Mouse (Mus musculus): ENCODE measurements around the gene Prr9. TPM values are rescaled to one million over a fixed set of nuclear protein-coding genes. Genes with fewer than 3 reads are reported as not detected.
A peak's percentile ranks its signal among the peaks of the same experiment; 100 is the strongest.

Prr9 gene
- total and polyA plus RNA-seq, 2 experiments, result not detected

DNA sequence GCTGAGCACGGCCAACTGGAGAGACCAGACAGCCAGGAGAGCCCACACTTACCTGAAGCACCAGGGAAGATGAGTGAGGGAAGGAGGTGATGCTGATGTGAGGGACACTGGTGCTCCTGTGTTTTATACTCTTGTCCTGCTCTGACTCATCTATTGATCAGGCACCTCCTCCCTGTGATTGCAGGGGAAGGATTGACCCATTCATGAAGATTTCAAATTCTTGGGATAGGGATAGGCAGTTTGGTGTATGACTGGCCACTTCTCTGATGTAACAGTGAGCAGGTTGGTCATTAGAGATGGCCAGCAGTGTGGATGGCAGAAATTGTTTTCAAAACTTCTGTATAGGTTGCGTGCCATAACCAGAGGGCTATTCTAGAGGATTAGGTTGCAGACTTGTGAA lies 40.7 kb downstream of the Prr9 start, which contains the start of gene Lor:
Gene Lor (minus strand): TSS at position 101 of the 400 bp plus-strand sequence.
- H3K27me3 ChIP-seq (ENCODE audit: control insufficient read depth, insufficient read depth, low read length), result peaks cover 6% of the 10 kb centered on the region
- H3K79me2 ChIP-seq (ENCODE audit: control insufficient read depth, insufficient read depth, low read length), result no peaks in the 10 kb centered on the region
- TF ChIP-seq POLR2A (IDR thresholded peaks at IDR 0.05; ENCODE audit: extremely low read depth, insufficient read depth, low read length) (no peak), CTCF (IDR thresholded peaks at IDR 0.05; ENCODE audit: low read depth, low read length) (no peak)
- H3K36me3 ChIP-seq (ENCODE audit: control insufficient read depth, insufficient read depth, low read length), result no peaks in the 10 kb centered on the region
- H3K9ac ChIP-seq (ENCODE audit: low read depth, low read length), result no peak within 1 kb of the TSS
- no peak within 1 kb of the TSS for H3K27ac ChIP-seq (replicated peaks; ENCODE audit: insufficient read depth, low read depth, low read length)
- peaks cover 3% of the 10 kb centered on the region; the same call in 1 of the 2 replicates for H3K4me1 ChIP-seq (ENCODE audit: control insufficient read depth, insufficient read depth, low read length)
- no peak within 1 kb of the TSS for H3K4me3 ChIP-seq (ENCODE audit: insufficient read depth, low read depth, low read length)
- DNase-seq (ENCODE audit: extremely low read depth, low read depth, low spot score), result no peak
- 91% methylated on average over 2 of the region's 2 CpGs for WGBS

DNA sequence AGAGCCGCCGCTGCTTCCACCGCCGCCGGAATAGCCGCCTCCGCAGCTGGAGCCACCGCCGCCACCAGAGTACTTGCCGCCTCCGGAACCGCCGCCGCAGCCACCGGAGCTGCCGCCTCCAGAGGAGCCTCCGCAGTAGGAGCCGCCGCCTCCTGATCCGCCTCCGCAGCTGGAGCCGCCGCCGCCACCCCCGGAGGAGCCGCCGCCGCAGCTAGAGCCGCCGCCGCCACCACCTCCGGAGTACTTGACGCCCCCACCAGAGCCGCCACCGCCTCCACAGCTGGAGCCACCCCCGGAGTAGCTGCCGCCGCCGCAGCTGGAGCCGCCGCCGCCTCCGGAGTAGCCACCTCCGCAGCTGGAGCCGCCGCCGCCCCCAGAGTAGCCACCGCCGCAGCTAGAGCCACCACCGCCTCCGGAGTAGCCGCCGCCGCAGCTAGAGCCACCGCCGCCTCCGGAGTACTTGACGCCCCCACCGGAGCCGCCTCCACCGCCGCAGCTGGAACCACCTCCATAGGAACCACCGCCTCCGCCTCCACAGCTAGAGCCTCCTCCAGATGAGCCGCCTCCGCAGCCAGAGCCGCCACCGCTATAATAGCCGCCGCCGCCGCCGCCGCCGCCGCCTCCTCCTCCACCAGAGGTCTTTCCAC lies 42.3 kb downstream of the Prr9 start:
- Histone ChIP-seq H3K36me3 (ENCODE audit: control insufficient read depth, insufficient read depth, low read length) (no peaks in the 10 kb centered on the region), H3K79me2 (ENCODE audit: control insufficient read depth, insufficient read depth, low read length) (no peaks in the 10 kb centered on the region), H3K27me3 (ENCODE audit: control insufficient read depth, insufficient read depth, low read length) (peaks cover 6% of the 10 kb centered on the region), H3K9ac (ENCODE audit: low read depth, low read length) (peak overlapping the region; percentile 87), H3K27ac (replicated peaks; ENCODE audit: insufficient read depth, low read depth, low read length) (no peak overlapping the region; the same call in 1 of the 2 replicates), H3K4me3 (ENCODE audit: insufficient read depth, low read depth, low read length) (peak overlapping the region; percentile 79), H3K4me1 (ENCODE audit: control insufficient read depth, insufficient read depth, low read length) (peaks cover 3% of the 10 kb centered on the region; the same call in 1 of the 2 replicates)
- WGBS, result 1% methylated on average over 76 of the region's 76 CpGs
- no peak for DNase-seq (ENCODE audit: extremely low read depth, low read depth, low spot score)
- TF ChIP-seq CTCF (IDR thresholded peaks at IDR 0.05; ENCODE audit: low read depth, low read length) (no peak), POLR2A (IDR thresholded peaks at IDR 0.05; ENCODE audit: extremely low read depth, insufficient read depth, low read length) (no peak)

DNA sequence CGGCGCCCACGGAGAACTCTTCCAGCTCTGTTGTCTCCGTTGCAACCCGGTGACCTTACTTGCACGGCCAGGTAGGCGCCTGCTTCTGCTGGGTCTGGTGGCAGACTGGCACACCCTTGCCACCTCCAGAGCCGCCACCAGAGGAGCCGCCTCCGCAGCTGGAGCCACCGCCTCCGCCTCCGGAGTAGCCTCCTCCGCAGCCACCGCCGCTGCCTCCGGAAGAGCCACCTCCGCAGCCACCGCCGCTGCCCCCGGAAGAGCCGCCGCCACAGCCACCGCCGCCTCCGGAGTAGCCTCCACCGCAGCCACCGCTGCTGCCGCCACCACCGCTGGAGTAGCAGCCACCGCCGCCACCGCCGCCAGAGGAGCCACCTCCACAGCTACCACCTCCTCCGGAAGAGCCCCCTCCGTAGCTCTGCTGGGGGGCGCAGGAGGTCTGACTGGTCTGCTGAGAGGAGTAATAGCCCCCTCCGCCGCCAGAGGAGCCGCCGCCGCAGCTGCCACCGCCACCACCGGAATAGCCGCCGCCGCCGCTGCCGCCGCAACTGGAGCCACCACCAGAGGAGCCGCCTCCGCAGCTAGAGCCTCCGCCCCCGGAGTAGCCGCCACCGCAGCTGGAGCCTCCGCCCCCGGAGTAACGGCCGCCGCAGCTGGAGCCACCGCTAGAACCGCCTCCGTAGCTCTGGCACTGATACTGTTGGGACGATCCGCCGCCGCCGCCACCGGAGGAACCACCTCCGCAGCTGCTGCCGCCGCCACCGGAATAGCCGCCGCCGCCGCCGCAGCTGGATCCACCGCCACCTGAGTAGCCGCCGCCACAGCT lies 43.1 kb downstream of the Prr9 start:
- DNase-seq (ENCODE audit: extremely low read depth, low read depth, low spot score), result peak; percentile 61
- Histone ChIP-seq H3K27ac (replicated peaks; ENCODE audit: insufficient read depth, low read depth, low read length) (no peak overlapping the region; the same call in 1 of the 2 replicates), H3K27me3 (ENCODE audit: control insufficient read depth, insufficient read depth, low read length) (peaks cover 6% of the 10 kb centered on the region), H3K4me1 (ENCODE audit: control insufficient read depth, insufficient read depth, low read length) (peaks cover 3% of the 10 kb centered on the region; the same call in 1 of the 2 replicates), H3K36me3 (ENCODE audit: control insufficient read depth, insufficient read depth, low read length) (no peaks in the 10 kb centered on the region), H3K9ac (ENCODE audit: low read depth, low read length) (peak overlapping the region; percentile 87), H3K4me3 (ENCODE audit: insufficient read depth, low read depth, low read length) (peak overlapping the region; percentile 79), H3K79me2 (ENCODE audit: control insufficient read depth, insufficient read depth, low read length) (no peaks in the 10 kb centered on the region)
- TF ChIP-seq POLR2A (IDR thresholded peaks at IDR 0.05; ENCODE audit: extremely low read depth, insufficient read depth, low read length), result no peak
- TF ChIP-seq CTCF (IDR thresholded peaks at IDR 0.05; ENCODE audit: low read depth, low read length), result 0 out of 2 replicates have a peak, but pooled peaks have one; percentile 25
- WGBS, result under 1% methylated on average over 81 of the region's 82 CpGs

Other genes with a start within 250 kb of the Prr9 start
- gene Pglyrp3, start 109.4 kb downstream of the Prr9 start, total RNA-seq (2014; rRNA removed), result not detected in 2 replicates
- gene Pglyrp3, start 109.4 kb downstream of the Prr9 start, polyA plus RNA-seq (2012; rRNA removed), result not detected in 2 replicates
- 0.09 and 0.13 TPM in 2 replicates for gene Lor, start 40.8 kb downstream of the Prr9 start, total RNA-seq (2014; rRNA removed)
- 0.27 and 0.33 TPM in 2 replicates for gene Lor, start 40.8 kb downstream of the Prr9 start, polyA plus RNA-seq (2012; rRNA removed)
- not detected in 2 replicates for gene Lelp1, start 18.8 kb upstream of the Prr9 start, total RNA-seq (2014; rRNA removed)
- gene Lelp1, start 18.8 kb upstream of the Prr9 start, polyA plus RNA-seq (2012; rRNA removed), result 0.15 TPM in 1 of 2 replicates, not detected in the other
- gene Sprr2a1, start 91.9 kb upstream of the Prr9 start, total RNA-seq (2014; rRNA removed), result not detected in 2 replicates
- 0.06 TPM in 1 of 2 replicates, not detected in the other for gene Sprr2a1, start 91.9 kb upstream of the Prr9 start, polyA plus RNA-seq (2012; rRNA removed)
- gene Sprr2a2, start 92.0 kb upstream of the Prr9 start, total RNA-seq (2014; rRNA removed), result 0.40 TPM in 1 of 2 replicates, not detected in the other
- 6.9 and 12.2 TPM in 2 replicates for gene Sprr2a2, start 92.0 kb upstream of the Prr9 start, polyA plus RNA-seq (2012; rRNA removed)
- gene Sprr2a3, start 161.5 kb upstream of the Prr9 start, total RNA-seq (2014; rRNA removed), result not detected in 2 replicates
- gene Sprr2a3, start 161.5 kb upstream of the Prr9 start, polyA plus RNA-seq (2012; rRNA removed), result 0.39 TPM in 1 of 2 replicates, not detected in the other
- not detected in 2 replicates for gene Sprr2b, start 192.7 kb upstream of the Prr9 start, total RNA-seq (2014; rRNA removed)
- gene Sprr2b, start 192.7 kb upstream of the Prr9 start, polyA plus RNA-seq (2012; rRNA removed), result not detected in 2 replicates
- gene Sprr2d, start 215.2 kb upstream of the Prr9 start, total RNA-seq (2014; rRNA removed), result not detected in 2 replicates
- not detected in 2 replicates for gene Sprr2d, start 215.2 kb upstream of the Prr9 start, polyA plus RNA-seq (2012; rRNA removed)
- not detected in 2 replicates for gene Sprr2e, start 228.2 kb upstream of the Prr9 start, total RNA-seq (2014; rRNA removed)
- gene Sprr2e, start 228.2 kb upstream of the Prr9 start, polyA plus RNA-seq (2012; rRNA removed), result not detected in 2 replicates
- not detected in 2 replicates for gene Sprr2f, start 241.2 kb upstream of the Prr9 start, total RNA-seq (2014; rRNA removed)
- gene Sprr2f, start 241.2 kb upstream of the Prr9 start, polyA plus RNA-seq (2012; rRNA removed), result not detected in 2 replicates